Mouse (Mus musculus) olfactory bulb, adult 2 months (tissue): ENCODE measurements around the gene Btbd18. TPM values are rescaled to one million over a fixed set of nuclear protein-coding genes. Genes with fewer than 3 reads are reported as not detected.
A peak's percentile ranks its signal among the peaks of the same experiment; 100 is the strongest.

ENCODE experiments used
- H3K27ac ChIP-seq: fragments of 200-500 bp; 2 replicates; pipeline ENCODE4 v1.5.1; 2012; ENCODE audit warnings: low read depth, low read length; ENCODE audit not compliant: insufficient read depth
- H3K4me1 ChIP-seq: fragments of 200-500 bp; 2 replicates; pipeline ENCODE4 v1.6.1; 2012; ENCODE audit warnings: low read length; ENCODE audit not compliant: control insufficient read depth, insufficient read depth
- H3K4me3 ChIP-seq: fragments of 200-500 bp; 2 replicates; pipeline ENCODE4 v1.5.1; 2012; ENCODE audit warnings: mild to moderate bottlenecking, low read depth, low read length, moderate library complexity; ENCODE audit not compliant: insufficient read depth
- CTCF ChIP-seq: fragments of 200-500 bp; IDR thresholded peaks from 2 replicates; pipeline ENCODE4 v1.5.1; 2012; ENCODE audit warnings: low read depth, mild to moderate bottlenecking, low read length, moderate library complexity; ENCODE audit not compliant: insufficient read depth
- POLR2A ChIP-seq: fragments of 200-500 bp; IDR thresholded peaks from 2 replicates; pipeline ENCODE4 v1.6.1; 2012; ENCODE audit warnings: mild to moderate bottlenecking, low read depth, low read length, moderate library complexity; ENCODE audit not compliant: insufficient read depth
- WGBS: fragments of 180-500 bp; shearing (Covaris S2); methylation state at CpG from one replicate; pipeline ENCODE4 v1.1.7; 2018; 5-methylcytosine and 5-hydroxymethylcytosine counted together
- polyA plus RNA-seq: library from polyadenylated mRNA; stranded (reverse); fragments of >200 nt; gene quantifications from 2 replicates; pipeline ENCODE4 v1.2.4, GENCODE M21; 2012; ENCODE audit warnings: low replicate concordance; ENCODE audit not compliant: missing spikeins, insufficient read depth, insufficient read length

Btbd18 gene
- polyA plus RNA-seq, 1 experiment: not detected

DNA sequence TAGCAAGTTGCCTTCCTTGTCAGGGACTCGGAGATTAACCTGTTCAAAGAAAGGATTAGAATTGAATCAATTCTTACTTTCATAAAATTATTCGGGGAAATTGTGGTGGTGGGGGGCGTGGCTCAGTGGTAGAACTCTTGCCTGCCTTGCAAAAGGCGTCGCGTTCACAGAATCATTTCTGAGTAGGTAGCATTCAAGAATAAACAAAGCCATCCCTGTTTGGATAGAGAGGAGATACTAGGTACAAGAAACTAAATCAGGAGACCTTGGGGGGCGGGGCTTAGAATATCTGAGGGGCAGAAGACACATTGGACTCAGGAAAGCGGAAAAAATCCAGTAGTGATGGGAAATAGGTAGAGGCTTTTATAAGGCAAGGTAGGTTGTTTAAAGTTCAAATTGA lies 20.1 kb downstream of the Btbd18 start, which contains the start of gene Tmx2:
Gene Tmx2, minus strand, starts transcription at position 125 of the 400 bp plus-strand sequence.
- no peak for TF ChIP-seq POLR2A
- no peak for TF ChIP-seq CTCF
- peak within 1 kb of the TSS; percentile 94 for H3K4me3 ChIP-seq
- peaks cover 5% of the 10 kb centered on the region; the same call in 1 of the 2 replicates for H3K4me1 ChIP-seq
- no peak within 1 kb of the TSS for H3K27ac ChIP-seq
- WGBS: 15% methylated on average over 8 of the region's 8 CpGs

GRCm38 (mm10) chr2:84682605-84683183 lies 23.8 kb downstream of the Btbd18 start:
- TF ChIP-seq CTCF: no peak
- TF ChIP-seq POLR2A: no peak
- Histone ChIP-seq H3K4me3 (no peak overlapping the region), H3K27ac (no peak overlapping the region), H3K4me1 (no peaks in the 10 kb centered on the region)
- 80% methylated on average over 6 of the region's 6 CpGs for WGBS

- Histone ChIP-seq H3K4me3 (no peak overlapping the region), H3K4me1 (no peaks in the 10 kb centered on the region), H3K27ac (no peak overlapping the region)
- WGBS: 86% methylated on average over 2 of the region's 2 CpGs
- TF ChIP-seq CTCF: no peak
- no peak for TF ChIP-seq POLR2A
These were observed 29.4 kb downstream of the Btbd18 start for GRCm38 (mm10) chr2:84688080-84688844.

- 84% methylated on average over 12 of the region's 12 CpGs for WGBS
- no peak for TF ChIP-seq POLR2A
- no peak for TF ChIP-seq CTCF
- no peak overlapping the region for H3K4me3 ChIP-seq
- H3K27ac ChIP-seq: no peak overlapping the region
- H3K4me1 ChIP-seq: no peaks in the 10 kb centered on the region
These were observed 31.2 kb downstream of the Btbd18 start for GRCm38 (mm10) chr2:84690050-84690449.

DNA sequence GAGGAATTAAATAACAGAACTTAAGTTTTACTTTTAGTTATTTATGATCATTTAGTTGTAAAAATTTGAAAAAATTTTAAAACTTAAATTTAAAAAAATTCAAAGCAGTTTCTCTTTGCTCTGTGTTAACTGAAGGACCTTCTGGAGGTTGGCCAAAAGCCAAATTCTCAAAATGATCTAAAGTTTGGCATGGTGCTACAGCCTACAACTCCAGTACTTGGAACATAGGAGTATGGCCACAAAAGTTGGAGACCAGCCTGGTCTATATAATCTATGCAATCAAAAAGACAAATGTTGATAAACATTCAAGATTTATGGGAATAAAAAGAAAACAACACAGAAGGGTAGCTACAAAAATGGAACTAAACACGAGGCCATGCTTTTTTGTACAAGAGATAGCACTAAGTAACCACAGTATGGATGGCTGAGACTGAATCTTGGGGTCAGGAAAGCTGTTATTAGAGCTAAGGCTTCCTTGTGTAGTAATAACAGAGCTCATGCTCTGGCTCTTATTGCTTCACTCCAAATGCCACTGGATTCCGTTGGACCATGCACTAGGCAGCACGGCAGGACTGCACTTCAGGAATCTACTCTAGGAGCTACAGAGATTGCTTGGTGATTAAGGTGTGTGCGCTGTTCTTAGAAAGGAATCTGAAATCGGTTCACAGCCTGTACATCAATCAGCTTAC lies 36.3 kb downstream of the Btbd18 start:
- TF ChIP-seq POLR2A (no peak), CTCF (no peak)
- WGBS: 87% methylated on average over 5 of the region's 5 CpGs
- H3K4me1 ChIP-seq: no peaks in the 10 kb centered on the region
- H3K27ac ChIP-seq: no peak overlapping the region
- H3K4me3 ChIP-seq: no peak overlapping the region

DNA sequence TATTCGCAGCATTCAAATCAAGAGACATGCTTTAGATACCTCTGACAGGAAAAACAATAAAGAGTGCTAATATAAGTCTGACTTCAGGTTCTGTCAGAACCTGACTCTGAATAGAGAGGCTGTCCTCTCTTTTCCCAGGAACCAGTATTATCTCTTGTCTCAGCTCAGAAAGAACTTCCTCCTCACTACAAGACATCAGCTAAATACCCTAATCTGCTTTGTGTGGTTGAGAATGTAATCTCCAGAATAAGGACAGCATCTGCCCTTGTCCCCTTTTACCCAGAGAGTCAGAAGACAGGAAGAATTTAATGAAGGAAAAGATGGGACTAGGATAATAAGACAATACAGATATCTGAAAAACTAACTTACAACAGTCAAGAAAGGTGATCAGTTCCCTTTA lies 44.6 kb downstream of the Btbd18 start:
- no peak overlapping the region for H3K4me3 ChIP-seq
- WGBS: 95% methylated on average over 1 of the region's 1 CpGs
- no peak overlapping the region for H3K27ac ChIP-seq
- H3K4me1 ChIP-seq: peaks cover 2% of the 10 kb centered on the region; the same call in 1 of the 2 replicates
- TF ChIP-seq POLR2A: no peak
- TF ChIP-seq CTCF: no peak

GRCm38 (mm10) chr2:84704329-84704728 lies 45.5 kb downstream of the Btbd18 start:
- H3K4me1 ChIP-seq: peaks cover 2% of the 10 kb centered on the region; the same call in 1 of the 2 replicates
- H3K27ac ChIP-seq: no peak overlapping the region
- no peak overlapping the region for H3K4me3 ChIP-seq
- WGBS: 77% methylated on average over 5 of the region's 5 CpGs
- TF ChIP-seq POLR2A (no peak), CTCF (no peak)

DNA sequence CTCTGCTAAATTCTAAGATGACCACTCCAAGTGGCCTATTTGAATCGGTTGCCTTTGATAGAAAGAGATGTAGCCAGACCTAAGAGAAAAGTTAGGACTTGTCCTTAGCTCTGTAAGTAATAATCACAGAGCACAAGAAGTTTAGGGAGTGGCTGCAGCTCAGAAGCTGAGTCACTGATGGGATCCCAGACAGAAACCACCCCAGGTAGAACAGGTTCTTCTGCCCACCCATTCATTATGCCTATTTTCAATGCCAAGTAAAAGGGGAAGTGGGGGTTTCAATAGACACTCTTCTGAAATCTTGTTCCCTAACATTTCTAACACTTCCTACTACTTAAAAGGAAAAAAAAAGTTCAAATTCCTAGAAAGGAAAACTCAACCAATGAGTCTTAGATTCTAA lies 46.4 kb downstream of the Btbd18 start:
- peaks cover 2% of the 10 kb centered on the region; the same call in 1 of the 2 replicates for H3K4me1 ChIP-seq
- no peak overlapping the region for H3K4me3 ChIP-seq
- TF ChIP-seq CTCF: no peak
- TF ChIP-seq POLR2A: no peak
- H3K27ac ChIP-seq: no peak overlapping the region
- 92% methylated on average over 1 of the region's 1 CpGs for WGBS

DNA sequence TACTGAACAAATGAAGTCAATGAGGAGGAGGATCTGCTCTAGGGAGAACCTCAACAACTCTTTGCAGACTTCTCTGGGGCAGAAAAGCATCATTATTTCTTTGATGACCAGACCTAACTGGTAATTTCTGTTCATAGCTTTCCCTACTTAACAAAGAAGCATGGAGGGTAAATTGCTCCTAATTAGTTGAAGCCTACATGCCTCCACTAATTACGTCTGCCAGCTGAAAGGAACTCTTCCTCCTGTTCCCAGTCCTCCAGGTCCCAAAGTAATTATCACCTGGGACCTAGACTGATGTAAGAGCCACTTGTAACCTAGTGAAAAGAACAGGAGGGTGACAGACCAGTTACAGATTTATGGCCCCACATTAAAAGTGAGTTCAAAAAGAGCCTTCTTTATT lies 48.6 kb downstream of the Btbd18 start:
- Histone ChIP-seq H3K27ac (no peak overlapping the region), H3K4me1 (peaks cover 2% of the 10 kb centered on the region; the same call in 1 of the 2 replicates), H3K4me3 (no peak overlapping the region)
- 10% methylated on average over 1 of the region's 1 CpGs for WGBS
- no peak for TF ChIP-seq CTCF
- no peak for TF ChIP-seq POLR2A
